Mouse (Mus musculus) spleen, adult 2 months (tissue): ENCODE data around the gene Pak6.

Experiments
- CTCF ChIP-seq: fragments of 200-500 bp; IDR thresholded peaks from 2 replicates; pipeline ENCODE4 v1.5.1; 2011; ENCODE audit warnings: mild to moderate bottlenecking, inconsistent platforms; ENCODE audit not compliant: insufficient read depth, insufficient read length, insufficient replicate concordance; ENCODE audit errors: extremely low read depth
- POLR2A ChIP-seq: fragments of 200-500 bp; IDR thresholded peaks from 2 replicates; pipeline ENCODE4 v1.6.1; 2011; ENCODE audit warnings: low read depth, low read length, inconsistent platforms

- TF ChIP-seq CTCF, result no peak
- no peak for TF ChIP-seq POLR2A
Measured at GRCm38 (mm10) chr2:118740341-118740740, 77.2 kb downstream of the Pak6 start.
